Comparison of ENCODE assay signal across 1 mouse cellular context in the genomic region with DNA sequence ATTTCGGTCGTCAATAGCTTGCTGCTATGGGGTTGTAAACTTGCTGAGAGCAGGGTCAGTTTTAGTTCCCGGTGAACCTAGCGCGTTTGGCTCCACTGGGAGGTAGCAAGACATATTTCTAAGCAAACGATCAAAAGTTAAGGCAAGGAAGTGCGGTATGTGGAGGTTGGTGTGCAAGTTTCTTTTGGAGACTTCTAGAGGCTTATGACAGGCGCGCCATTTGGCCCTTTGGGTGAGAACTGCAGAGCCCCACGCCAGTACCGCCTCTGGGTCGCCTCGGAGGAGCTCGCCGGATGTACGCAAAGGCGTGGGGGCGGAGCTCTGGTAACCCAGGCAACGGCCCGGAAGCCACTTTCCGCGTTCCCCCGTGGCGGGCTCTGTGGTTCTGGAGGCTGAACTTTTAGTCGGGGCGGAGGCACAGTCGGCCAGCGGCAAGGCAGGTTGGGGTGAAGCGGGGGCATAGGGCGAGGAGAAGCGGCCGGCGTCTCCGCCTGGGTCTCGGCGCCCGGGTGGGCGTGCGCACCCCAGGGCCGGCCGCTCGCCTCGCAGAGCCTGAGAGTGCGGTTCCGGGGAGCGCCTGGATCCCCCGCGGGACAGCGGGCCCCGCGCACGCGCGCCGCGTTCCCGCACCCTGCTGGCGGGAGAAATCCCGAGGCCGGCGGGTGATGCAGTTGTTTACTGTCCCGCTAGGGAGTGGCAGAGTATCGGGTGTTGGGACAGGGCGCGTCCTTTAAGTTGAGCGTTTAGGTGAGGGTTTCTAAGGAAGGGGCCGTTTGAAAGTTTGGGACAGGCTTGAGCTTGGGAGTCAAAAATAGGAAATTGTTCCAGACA.
TF ChIP-seq lines count a peak whose summit lies in the region.

TSS of gene Spice1 (plus strand) at position 51 of the 831 bp plus-strand sequence.

TF ChIP-seq in MEL, 35 proteins besides CTCF, POLR2A, EP300 and RAD21 (continued from another document):
- no peak for TF ChIP-seq ETS1 (IDR thresholded peaks at IDR 0.05; ENCODE audit: low read depth, low read length)
- no peak for TF ChIP-seq CHD2 (IDR thresholded peaks at IDR 0.05; ENCODE audit: low read length)
- no peak for TF ChIP-seq MEF2A (IDR thresholded peaks at IDR 0.05; ENCODE audit: extremely low read depth, insufficient replicate concordance, low read depth, low read length, poor library complexity, severe bottlenecking)
- peak; percentile 91 for TF ChIP-seq MXI1 (IDR thresholded peaks at IDR 0.05; ENCODE audit: low read depth, low read length)
- TF ChIP-seq GATA1 (IDR thresholded peaks at IDR 0.05; ENCODE audit: low read depth, low read length), result no peak
- TF ChIP-seq UBTF (IDR thresholded peaks at IDR 0.05; ENCODE audit: borderline replicate concordance, insufficient read depth, low read depth, low read length), result no peak
- TF ChIP-seq TBP (IDR thresholded peaks at IDR 0.05; ENCODE audit: low read depth, low read length), result peak; percentile 56; the same call in 1 of the 2 replicates
- no peak for TF ChIP-seq BHLHE40 (IDR thresholded peaks at IDR 0.05; ENCODE audit: borderline replicate concordance, low read depth, low read length)
- peak; percentile 83 for TF ChIP-seq HCFC1 (IDR thresholded peaks at IDR 0.05; ENCODE audit: low read depth, low read length)
- TF ChIP-seq POLR2AphosphoS5 (IDR thresholded peaks at IDR 0.05; ENCODE audit: borderline replicate concordance, low read depth, low read length), result no peak
- TF ChIP-seq CHD1 (IDR thresholded peaks at IDR 0.05; ENCODE audit: low read depth, low read length), result no peak
- no peak for TF ChIP-seq JUND (IDR thresholded peaks at IDR 0.05; ENCODE audit: low read depth, low read length)
- TF ChIP-seq MYB (IDR thresholded peaks at IDR 0.05; ENCODE audit: low read depth, low read length), result no peak
- no peak for TF ChIP-seq TAL1 (IDR thresholded peaks at IDR 0.05; ENCODE audit: low read length)
- peak; percentile 93 for TF ChIP-seq SIN3A (IDR thresholded peaks at IDR 0.05; ENCODE audit: low read length)
- TF ChIP-seq TCF12 (IDR thresholded peaks at IDR 0.05; ENCODE audit: low read depth, low read length), result peak; percentile 57
- TF ChIP-seq RCOR1 (IDR thresholded peaks at IDR 0.05; ENCODE audit: low read depth, low read length), result no peak
- TF ChIP-seq NELFE (IDR thresholded peaks at IDR 0.05; ENCODE audit: low read depth, low read length), result peak; percentile 72
- peak; percentile 69 for TF ChIP-seq ELF1 (IDR thresholded peaks at IDR 0.05; ENCODE audit: low read depth, low read length)
